Mouse (Mus musculus): ENCODE results near the gene Dph5.

DNA sequence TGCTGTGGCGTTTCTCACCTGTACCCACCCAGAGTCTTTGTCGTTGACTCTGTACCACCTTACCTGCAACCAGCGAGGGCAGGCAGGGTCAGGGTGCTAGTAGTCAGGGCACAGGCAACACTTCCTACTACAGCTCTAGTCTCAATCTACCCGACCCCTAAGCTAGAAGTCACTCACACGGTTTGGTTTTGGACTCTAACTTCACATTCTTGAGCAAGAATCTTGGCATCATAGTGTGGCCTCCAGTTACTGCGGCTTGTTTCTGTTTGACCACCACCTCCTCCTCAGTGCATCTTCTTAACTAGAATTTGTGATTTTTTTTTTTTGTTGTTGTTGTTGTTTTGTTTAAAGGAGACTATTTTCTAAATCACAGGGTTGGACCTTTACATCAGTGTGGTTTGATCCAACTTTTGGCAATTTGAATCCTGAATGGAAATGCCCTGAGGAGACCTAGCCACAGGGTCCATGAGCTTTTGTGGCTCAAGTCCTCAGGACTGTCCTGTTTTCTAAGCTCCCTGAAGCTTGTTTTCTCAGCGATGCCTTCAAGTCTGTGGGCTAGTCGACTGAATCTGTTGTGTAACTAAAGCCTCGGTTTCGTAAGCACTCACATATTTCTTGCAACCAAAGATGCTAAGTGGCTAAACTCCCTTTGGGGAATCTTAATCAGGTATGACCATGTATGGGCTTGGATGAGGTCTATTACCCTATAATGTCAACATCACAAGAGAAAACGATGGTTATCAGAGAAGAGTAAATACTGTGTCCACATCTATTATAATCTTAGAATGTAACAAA is 38.8 kb upstream of the Dph5 start:
- TF ChIP-seq GATA1 (IDR thresholded peaks at IDR 0.05; ENCODE audit: low read length), result no peak
- TF ChIP-seq TAL1 (IDR thresholded peaks at IDR 0.05; ENCODE audit: low read length), result no peak

All from erythroblast, embryonic 14.5 days (primary cell).